Mouse (Mus musculus) olfactory bulb, adult 2 months (tissue): ENCODE measurements around the gene Bcl11b.

Source experiments
- CTCF ChIP-seq: fragments of 200-500 bp; IDR thresholded peaks from 2 replicates; pipeline ENCODE4 v1.5.1; 2012; ENCODE audit warnings: low read depth, mild to moderate bottlenecking, low read length, moderate library complexity; ENCODE audit not compliant: insufficient read depth
- POLR2A ChIP-seq: fragments of 200-500 bp; IDR thresholded peaks from 2 replicates; pipeline ENCODE4 v1.6.1; 2012; ENCODE audit warnings: mild to moderate bottlenecking, low read depth, low read length, moderate library complexity; ENCODE audit not compliant: insufficient read depth

DNA sequence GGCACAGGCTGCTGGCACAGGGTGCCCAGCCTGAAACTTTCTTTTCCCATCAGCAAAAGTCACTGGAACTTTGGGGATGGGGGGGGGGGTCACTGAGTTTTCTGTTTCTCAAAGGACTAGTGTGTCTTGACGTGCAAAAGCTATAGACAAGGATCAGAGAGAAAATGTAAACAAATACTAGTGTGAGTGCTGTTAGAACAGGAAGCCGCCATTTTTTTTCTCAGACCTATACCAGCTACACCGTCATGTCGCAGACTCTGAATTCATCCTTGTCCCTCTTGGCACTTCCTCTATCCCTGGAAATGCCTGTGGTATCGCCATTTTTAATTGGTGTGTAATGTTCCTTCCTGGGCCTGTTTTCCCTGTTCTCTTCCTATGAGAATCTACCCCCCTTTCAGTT is 66.4 kb downstream of the Bcl11b start:
- TF ChIP-seq POLR2A, result no peak
- no peak for TF ChIP-seq CTCF
